In the genomic region with DNA sequence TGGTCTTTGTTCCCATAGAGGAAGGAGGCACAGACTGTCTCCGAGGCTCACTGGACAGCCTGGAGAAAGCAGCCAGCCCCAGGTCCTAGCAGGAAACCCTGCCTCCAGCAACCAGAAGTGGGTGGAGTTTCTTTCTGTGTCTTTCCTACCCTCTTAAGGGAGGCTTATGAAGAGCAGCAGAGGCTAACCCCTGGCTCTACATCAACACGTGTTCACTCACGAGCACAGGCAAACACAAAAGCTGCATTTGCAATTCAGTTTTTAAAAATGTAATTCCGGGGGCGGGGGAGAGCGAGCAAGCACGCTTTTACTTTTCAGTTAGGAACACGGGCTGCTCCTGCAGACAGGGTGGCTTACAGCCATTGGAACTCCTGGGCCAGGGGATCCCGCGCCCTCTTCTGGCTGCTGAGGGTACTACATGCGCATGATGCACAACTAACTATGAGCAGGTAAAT, we compare ENCODE assay signal across 8 mouse cellular contexts. TPM values are rescaled to one million over a fixed set of nuclear protein-coding genes. Genes with fewer than 3 reads are reported as not detected.
DNase-seq lines count a peak whose midpoint lies in the region; ATAC-seq and TF ChIP-seq lines count a peak whose summit lies in the region.

No protein-coding gene starts in this region.

- WGBS in lung, embryonic 15.5 days, result under 1% methylated on average over 11 of the region's 11 CpGs

- peak overlapping the region; percentile 62 for H3K4me2 ChIP-seq in lung, embryonic 15.5 days

- peak; percentile 87 for DNase-seq in ES-E14 (ENCODE audit: low read depth, low spot score)
- DNase-seq in cerebellum, adult 9-11 months, result peak; percentile 89
- DNase-seq in layer of hippocampus, adult 9-10 months (ENCODE audit: low spot score), result peak; percentile 79
- DNase-seq in ovary, adult 18-20 months (ENCODE audit: low spot score), result peak; percentile 61
- DNase-seq in thymus, postnatal 10 days (ENCODE audit: low spot score in 2 of 2), result peak; percentile 77 to 90

- H3K9ac ChIP-seq in ES-E14 (ENCODE audit: insufficient read depth, low read depth, low read length, poor library complexity, severe bottlenecking), result peak overlapping the region; percentile 66; the same call in 1 of the 2 replicates
- 0 out of 2 replicates have a peak overlapping the region, but pooled peaks have one; percentile 22 for H3K9ac ChIP-seq in lung, embryonic 15.5 days

- in situ Hi-C loops in ES-E14 (cut with MboI; ENCODE audit: low sequenced_read_pairs in 2 of 2, unreplicated experiment in 2 of 2), result no loop called here

- no peaks in the 10 kb centered on the region for H3K27me3 ChIP-seq in lung, embryonic 15.5 days

- peaks cover 2 to 5% of the 10 kb centered on the region in 2 experiments; a peak in 1 of 4 replicates for H3K4me1 ChIP-seq in ES-E14 (ENCODE audit: control insufficient read depth in 2 of 2, insufficient read depth in 2 of 2, low read length in 2 of 2, poor library complexity in 1 of 2)
- H3K4me1 ChIP-seq in lung, embryonic 15.5 days, result peaks cover 24% of the 10 kb centered on the region

- H3K27ac ChIP-seq in ES-E14 (ENCODE audit: insufficient read depth, low read depth, low read length, poor library complexity, severe bottlenecking), result no peak overlapping the region
- H3K27ac ChIP-seq in lung, embryonic 15.5 days, result peak overlapping the region; percentile 80

- H3K36me3 ChIP-seq in ES-E14 (ENCODE audit: control insufficient read depth, insufficient read depth, low read length, poor library complexity, severe bottlenecking), result no peaks in the 10 kb centered on the region
- no peaks in the 10 kb centered on the region for H3K36me3 ChIP-seq in lung, embryonic 15.5 days

- peak; percentile 48 for ATAC-seq in frontal cortex, adult (ENCODE audit: low TSS enrichment)
- ATAC-seq in hematopoietic stem cell, adult 5-6 weeks (replicated peaks in 1 of 2; ENCODE audit: insufficient read depth in 1 of 2, low FRiP score in 2 of 2, low TSS enrichment in 1 of 2, low read depth in 1 of 2, poor library complexity in 2 of 2, severe bottlenecking in 2 of 2), result peak; percentile 66 to 74
- ATAC-seq in lung, embryonic 15.5 days (ENCODE audit: borderline replicate concordance, extremely low read depth, low FRiP score, low TSS enrichment), result peak; percentile 67

- H3K9me3 ChIP-seq in ES-E14 (ENCODE audit: control insufficient read depth, insufficient read depth, low read depth, low read length), result no peaks in the 10 kb centered on the region
- H3K9me3 ChIP-seq in lung, embryonic 15.5 days, result no peaks in the 10 kb centered on the region

- peak overlapping the region; percentile 58 to 61 for H3K4me3 ChIP-seq in ES-E14 (ENCODE audit: insufficient read depth in 1 of 2, low read depth in 1 of 2, low read length in 2 of 2, poor library complexity in 1 of 2, severe bottlenecking in 1 of 2)
- H3K4me3 ChIP-seq in lung, embryonic 15.5 days, result peak overlapping the region; percentile 43

TF ChIP-seq in ES-E14, 5 proteins besides CTCF, POLR2A, EP300 and RAD21:
- TF ChIP-seq MAFK (IDR thresholded peaks at IDR 0.05; ENCODE audit: insufficient read depth, low read depth, low read length) (no peak), CHD2 (IDR thresholded peaks at IDR 0.05; ENCODE audit: low read depth, low read length) (no peak), ZC3H11A (IDR thresholded peaks at IDR 0.05; ENCODE audit: borderline replicate concordance, low read depth, low read length) (no peak), HCFC1 (IDR thresholded peaks at IDR 0.05; ENCODE audit: borderline replicate concordance, insufficient read depth, low read length) (no peak), ZNF384 (IDR thresholded peaks at IDR 0.05; ENCODE audit: low read depth, low read length) (no peak)

RNA-seq across cellular contexts. Expression of gene St6galnac6, which starts 3.1 kb away (rescaled TPM):
- total RNA-seq in ES-E14 (2012; rRNA removed), result 18.0 and 27.2 TPM in 2 replicates
- total RNA-seq in hematopoietic stem cell, adult 5-6 weeks (2017), result 13.3 TPM in 2 replicates
- polyA plus RNA-seq in lung, embryonic 15.5 days (2015; fragmentation: Nextera tagmentation; extraction: Ambion mirVana), result 25.0 and 26.2 TPM in 2 replicates

RNA-seq across cellular contexts. Expression of gene St6galnac4, which starts 15.7 kb away (rescaled TPM):
- 9.4 and 14.8 TPM in 2 replicates for total RNA-seq in ES-E14 (2012; rRNA removed)
- 17.5 and 26.0 TPM in 2 replicates for total RNA-seq in hematopoietic stem cell, adult 5-6 weeks (2017)
- polyA plus RNA-seq in lung, embryonic 15.5 days (2015; fragmentation: Nextera tagmentation; extraction: Ambion mirVana), result 25.9 and 26.1 TPM in 2 replicates

RNA-seq across cellular contexts. Expression of gene Ak1, which starts 18.9 kb away (rescaled TPM):
- 77.4 and 90.8 TPM in 2 replicates for total RNA-seq in ES-E14 (2012; rRNA removed)
- 13.1 and 15.8 TPM in 2 replicates for total RNA-seq in hematopoietic stem cell, adult 5-6 weeks (2017)
- polyA plus RNA-seq in lung, embryonic 15.5 days (2015; fragmentation: Nextera tagmentation; extraction: Ambion mirVana), result 53.6 and 60.6 TPM in 2 replicates

RNA-seq across cellular contexts. Expression of gene 9430097D07Rik, which starts 27.1 kb away (rescaled TPM):
- 0.37 and 0.71 TPM in 2 replicates for total RNA-seq in ES-E14 (2012; rRNA removed)
- total RNA-seq in hematopoietic stem cell, adult 5-6 weeks (2017), result not detected in 2 replicates
- 0.29 TPM in 1 of 2 replicates, not detected in the other for polyA plus RNA-seq in lung, embryonic 15.5 days (2015; fragmentation: Nextera tagmentation; extraction: Ambion mirVana)

RNA-seq across cellular contexts. Expression of gene Pip5kl1, which starts 28.0 kb away (rescaled TPM):
- 3.5 and 5.0 TPM in 2 replicates for total RNA-seq in ES-E14 (2012; rRNA removed)
- total RNA-seq in hematopoietic stem cell, adult 5-6 weeks (2017), result not detected in 2 replicates
- 0.30 and 0.39 TPM in 2 replicates for polyA plus RNA-seq in lung, embryonic 15.5 days (2015; fragmentation: Nextera tagmentation; extraction: Ambion mirVana)
